Mouse (Mus musculus): ENCODE results near the gene Egln2.

- no peak for TF ChIP-seq CTCF (IDR thresholded peaks at IDR 0.05; ENCODE audit: low read depth)
- no peak for TF ChIP-seq EP300 (IDR thresholded peaks at IDR 0.05; ENCODE audit: low read depth)
Measured at GRCm38 (mm10) chr7:27111987-27112386, 54.6 kb downstream of the Egln2 start.
